Mouse (Mus musculus) right cerebral cortex, postnatal 14 days (tissue): ENCODE measurements around the gene Strn4.
A peak's percentile ranks its signal among the peaks of the same experiment; 100 is the strongest.

Experiments used
- DNase-seq: peaks from one replicate; pipeline ENCODE4 v3.0.0; 2022

Gene Strn4

GRCm38 (mm10) chr7:16810920-16811648 is 4.6 kb upstream of the Strn4 start:
- DNase-seq = peak; percentile 67

- no peak for DNase-seq
Observed at GRCm38 (mm10) chr7:16811649-16812070, 4.0 kb upstream of the Strn4 start.

- DNase-seq = no peak
Observed at GRCm38 (mm10) chr7:16812505-16812904, 3.2 kb upstream of the Strn4 start.

GRCm38 (mm10) chr7:16816078-16816474 is 387 bp downstream of the Strn4 start:
- DNase-seq = peak; percentile 77

- peak; percentile 54 for DNase-seq
Observed at GRCm38 (mm10) chr7:16816475-16817122, 910 bp downstream of the Strn4 start, which contains the start of gene Fkrp. TSS of gene Fkrp (minus strand) at chr7:16816732.

GRCm38 (mm10) chr7:16817693-16818092 is 2.0 kb downstream of the Strn4 start:
- DNase-seq = no peak

- no peak for DNase-seq
Observed at GRCm38 (mm10) chr7:16819794-16820193, 4.1 kb downstream of the Strn4 start.

GRCm38 (mm10) chr7:16820271-16820763 is 4.6 kb downstream of the Strn4 start:
- DNase-seq = no peak

GRCm38 (mm10) chr7:16821091-16821490 is 5.4 kb downstream of the Strn4 start:
- no peak for DNase-seq

- DNase-seq = peak; percentile 59
Observed at GRCm38 (mm10) chr7:16821669-16822101, 6.0 kb downstream of the Strn4 start.

GRCm38 (mm10) chr7:16823734-16824133 is 8.0 kb downstream of the Strn4 start:
- DNase-seq = peak; percentile 66

GRCm38 (mm10) chr7:16825785-16826184 is 10.1 kb downstream of the Strn4 start:
- DNase-seq = no peak

GRCm38 (mm10) chr7:16826571-16826970 is 10.9 kb downstream of the Strn4 start:
- DNase-seq = no peak

GRCm38 (mm10) chr7:16827274-16827673 is 11.6 kb downstream of the Strn4 start:
- no peak for DNase-seq

- DNase-seq = no peak
Observed at GRCm38 (mm10) chr7:16830449-16830848, 14.8 kb downstream of the Strn4 start.

- no peak for DNase-seq
Observed at GRCm38 (mm10) chr7:16837916-16838803, 22.5 kb downstream of the Strn4 start.

- DNase-seq = no peak
Observed at GRCm38 (mm10) chr7:16838804-16839426, 23.2 kb downstream of the Strn4 start.

GRCm38 (mm10) chr7:16839427-16840108 is 23.9 kb downstream of the Strn4 start:
- DNase-seq = no peak

GRCm38 (mm10) chr7:16840109-16840491 is 24.4 kb downstream of the Strn4 start:
- no peak for DNase-seq

- no peak for DNase-seq
Observed at GRCm38 (mm10) chr7:16841078-16841477, 25.4 kb downstream of the Strn4 start.

GRCm38 (mm10) chr7:16841561-16842560 is 26.2 kb downstream of the Strn4 start:
- no peak for DNase-seq
